Mouse (Mus musculus): ENCODE data around the gene Pak4. TPM values are rescaled to one million over a fixed set of nuclear protein-coding genes. Genes with fewer than 3 reads are reported as not detected.
"Not testable (repeated sequence)": the region's sequence is repeated elsewhere in the genome, so short reads cannot be mapped to it uniquely, and the experiment has no call there.

The Pak4 gene
- total RNA-seq (2017) = 7.0 and 10.4 TPM in 2 replicates

- ATAC-seq (replicated peaks in 1 of 2; ENCODE audit: insufficient read depth in 1 of 2, low FRiP score in 2 of 2, low TSS enrichment in 1 of 2, low read depth in 1 of 2, poor library complexity in 2 of 2, severe bottlenecking in 2 of 2) = peak; percentile 92 to 97
Measured at GRCm38 (mm10) chr7:28597642-28598446, at the start of gene Pak4, which contains the start of gene Samd4b. Gene Pak4 (minus strand): TSS chr7:28598185. Gene Samd4b (minus strand): TSS chr7:28598144.

- no peak for ATAC-seq (replicated peaks in 1 of 2; ENCODE audit: insufficient read depth in 1 of 2, low FRiP score in 2 of 2, low TSS enrichment in 1 of 2, low read depth in 1 of 2, poor library complexity in 2 of 2, severe bottlenecking in 2 of 2)
Measured at GRCm38 (mm10) chr7:28647016-28647415, 49.0 kb upstream of the Pak4 start.

- no peak for ATAC-seq (replicated peaks in 1 of 2; ENCODE audit: insufficient read depth in 1 of 2, low FRiP score in 2 of 2, low TSS enrichment in 1 of 2, low read depth in 1 of 2, poor library complexity in 2 of 2, severe bottlenecking in 2 of 2)
Measured at GRCm38 (mm10) chr7:28645947-28646475, 48.0 kb upstream of the Pak4 start.

GRCm38 (mm10) chr7:28645366-28645765 is 47.4 kb upstream of the Pak4 start:
- ATAC-seq (replicated peaks in 1 of 2; ENCODE audit: insufficient read depth in 1 of 2, low FRiP score in 2 of 2, low TSS enrichment in 1 of 2, low read depth in 1 of 2, poor library complexity in 2 of 2, severe bottlenecking in 2 of 2) = no peak

GRCm38 (mm10) chr7:28641546-28641945 is 43.6 kb upstream of the Pak4 start:
- ATAC-seq (replicated peaks in 1 of 2; ENCODE audit: insufficient read depth in 1 of 2, low FRiP score in 2 of 2, low TSS enrichment in 1 of 2, low read depth in 1 of 2, poor library complexity in 2 of 2, severe bottlenecking in 2 of 2) = no peak

- ATAC-seq (replicated peaks in 1 of 2; ENCODE audit: insufficient read depth in 1 of 2, low FRiP score in 2 of 2, low TSS enrichment in 1 of 2, low read depth in 1 of 2, poor library complexity in 2 of 2, severe bottlenecking in 2 of 2) = no peak
Measured at GRCm38 (mm10) chr7:28637511-28637910, 39.5 kb upstream of the Pak4 start.

GRCm38 (mm10) chr7:28634128-28634527 is 36.1 kb upstream of the Pak4 start:
- peak in 1 of 2 experiments; percentile 32; a peak in 1 of 4 replicates for ATAC-seq (replicated peaks in 1 of 2; ENCODE audit: insufficient read depth in 1 of 2, low FRiP score in 2 of 2, low TSS enrichment in 1 of 2, low read depth in 1 of 2, poor library complexity in 2 of 2, severe bottlenecking in 2 of 2)

- ATAC-seq (replicated peaks in 1 of 2; ENCODE audit: insufficient read depth in 1 of 2, low FRiP score in 2 of 2, low TSS enrichment in 1 of 2, low read depth in 1 of 2, poor library complexity in 2 of 2, severe bottlenecking in 2 of 2) = no peak
Measured at GRCm38 (mm10) chr7:28631073-28631472, 33.1 kb upstream of the Pak4 start, which contains the start of gene Acp7. Gene Acp7 (minus strand): TSS chr7:28631332.

- no peak for ATAC-seq (replicated peaks in 1 of 2; ENCODE audit: insufficient read depth in 1 of 2, low FRiP score in 2 of 2, low TSS enrichment in 1 of 2, low read depth in 1 of 2, poor library complexity in 2 of 2, severe bottlenecking in 2 of 2)
Measured at GRCm38 (mm10) chr7:28624791-28625190, 26.8 kb upstream of the Pak4 start.

- no peak for ATAC-seq (replicated peaks in 1 of 2; ENCODE audit: insufficient read depth in 1 of 2, low FRiP score in 2 of 2, low TSS enrichment in 1 of 2, low read depth in 1 of 2, poor library complexity in 2 of 2, severe bottlenecking in 2 of 2)
Measured at GRCm38 (mm10) chr7:28619098-28619715, 21.2 kb upstream of the Pak4 start.

- no peak for ATAC-seq (replicated peaks in 1 of 2; ENCODE audit: insufficient read depth in 1 of 2, low FRiP score in 2 of 2, low TSS enrichment in 1 of 2, low read depth in 1 of 2, poor library complexity in 2 of 2, severe bottlenecking in 2 of 2)
Measured at GRCm38 (mm10) chr7:28605951-28606350, 8.0 kb upstream of the Pak4 start.

GRCm38 (mm10) chr7:28603788-28604187 is 5.8 kb upstream of the Pak4 start:
- ATAC-seq (replicated peaks in 1 of 2; ENCODE audit: insufficient read depth in 1 of 2, low FRiP score in 2 of 2, low TSS enrichment in 1 of 2, low read depth in 1 of 2, poor library complexity in 2 of 2, severe bottlenecking in 2 of 2) = not testable (repeated sequence)

- ATAC-seq (replicated peaks in 1 of 2; ENCODE audit: insufficient read depth in 1 of 2, low FRiP score in 2 of 2, low TSS enrichment in 1 of 2, low read depth in 1 of 2, poor library complexity in 2 of 2, severe bottlenecking in 2 of 2) = no peak
Measured at GRCm38 (mm10) chr7:28603136-28603535, 5.2 kb upstream of the Pak4 start.

GRCm38 (mm10) chr7:28601668-28602067 is 3.7 kb upstream of the Pak4 start:
- no peak for ATAC-seq (replicated peaks in 1 of 2; ENCODE audit: insufficient read depth in 1 of 2, low FRiP score in 2 of 2, low TSS enrichment in 1 of 2, low read depth in 1 of 2, poor library complexity in 2 of 2, severe bottlenecking in 2 of 2)

GRCm38 (mm10) chr7:28601029-28601428 is 3.0 kb upstream of the Pak4 start:
- peak; percentile 47 to 52; a peak in 2 of 4 replicates for ATAC-seq (replicated peaks in 1 of 2; ENCODE audit: insufficient read depth in 1 of 2, low FRiP score in 2 of 2, low TSS enrichment in 1 of 2, low read depth in 1 of 2, poor library complexity in 2 of 2, severe bottlenecking in 2 of 2)

- ATAC-seq (replicated peaks in 1 of 2; ENCODE audit: insufficient read depth in 1 of 2, low FRiP score in 2 of 2, low TSS enrichment in 1 of 2, low read depth in 1 of 2, poor library complexity in 2 of 2, severe bottlenecking in 2 of 2) = no peak
Measured at GRCm38 (mm10) chr7:28598951-28599350, 966 bp upstream of the Pak4 start.

GRCm38 (mm10) chr7:28597277-28597570 is 761 bp downstream of the Pak4 start:
- no peak for ATAC-seq (replicated peaks in 1 of 2; ENCODE audit: insufficient read depth in 1 of 2, low FRiP score in 2 of 2, low TSS enrichment in 1 of 2, low read depth in 1 of 2, poor library complexity in 2 of 2, severe bottlenecking in 2 of 2)

GRCm38 (mm10) chr7:28596436-28597276 is 1.3 kb downstream of the Pak4 start:
- ATAC-seq (replicated peaks in 1 of 2; ENCODE audit: insufficient read depth in 1 of 2, low FRiP score in 2 of 2, low TSS enrichment in 1 of 2, low read depth in 1 of 2, poor library complexity in 2 of 2, severe bottlenecking in 2 of 2) = no peak
